Mouse (Mus musculus): ENCODE data around the gene 6030452D12Rik.

The 6030452D12Rik gene

DNA sequence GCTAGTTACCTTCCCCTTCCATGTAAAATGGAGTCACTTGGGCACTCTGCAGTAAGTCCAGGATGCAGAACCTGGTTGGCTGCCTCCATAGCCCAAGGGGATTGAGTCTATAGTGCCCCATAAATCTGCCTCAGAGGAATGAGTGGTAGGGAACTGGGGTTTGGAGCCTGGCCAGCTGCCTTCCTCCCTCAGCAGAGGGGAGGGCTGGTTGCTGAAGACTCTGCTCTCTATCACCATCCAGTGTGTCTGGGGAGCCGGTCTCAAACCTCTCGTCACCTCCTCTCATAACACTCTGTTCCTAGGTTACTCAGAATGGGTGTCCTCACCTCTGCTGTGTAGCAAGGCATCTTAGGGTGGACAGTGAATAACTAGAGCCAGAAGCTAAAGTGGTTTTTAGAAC lies 16.3 kb downstream of the 6030452D12Rik start:
- no peak for DNase-seq (ENCODE audit: low read depth, low spot score)

GRCm38 (mm10) chr8:106518763-106519162 lies 18.4 kb downstream of the 6030452D12Rik start:
- DNase-seq (ENCODE audit: low read depth, low spot score): no peak

GRCm38 (mm10) chr8:106520578-106520977 lies 20.3 kb downstream of the 6030452D12Rik start:
- no peak for DNase-seq (ENCODE audit: low read depth, low spot score)

GRCm38 (mm10) chr8:106521845-106522244 lies 21.5 kb downstream of the 6030452D12Rik start:
- DNase-seq (ENCODE audit: low read depth, low spot score): no peak

GRCm38 (mm10) chr8:106526725-106527124 lies 26.4 kb downstream of the 6030452D12Rik start:
- no peak for DNase-seq (ENCODE audit: low read depth, low spot score)

DNA sequence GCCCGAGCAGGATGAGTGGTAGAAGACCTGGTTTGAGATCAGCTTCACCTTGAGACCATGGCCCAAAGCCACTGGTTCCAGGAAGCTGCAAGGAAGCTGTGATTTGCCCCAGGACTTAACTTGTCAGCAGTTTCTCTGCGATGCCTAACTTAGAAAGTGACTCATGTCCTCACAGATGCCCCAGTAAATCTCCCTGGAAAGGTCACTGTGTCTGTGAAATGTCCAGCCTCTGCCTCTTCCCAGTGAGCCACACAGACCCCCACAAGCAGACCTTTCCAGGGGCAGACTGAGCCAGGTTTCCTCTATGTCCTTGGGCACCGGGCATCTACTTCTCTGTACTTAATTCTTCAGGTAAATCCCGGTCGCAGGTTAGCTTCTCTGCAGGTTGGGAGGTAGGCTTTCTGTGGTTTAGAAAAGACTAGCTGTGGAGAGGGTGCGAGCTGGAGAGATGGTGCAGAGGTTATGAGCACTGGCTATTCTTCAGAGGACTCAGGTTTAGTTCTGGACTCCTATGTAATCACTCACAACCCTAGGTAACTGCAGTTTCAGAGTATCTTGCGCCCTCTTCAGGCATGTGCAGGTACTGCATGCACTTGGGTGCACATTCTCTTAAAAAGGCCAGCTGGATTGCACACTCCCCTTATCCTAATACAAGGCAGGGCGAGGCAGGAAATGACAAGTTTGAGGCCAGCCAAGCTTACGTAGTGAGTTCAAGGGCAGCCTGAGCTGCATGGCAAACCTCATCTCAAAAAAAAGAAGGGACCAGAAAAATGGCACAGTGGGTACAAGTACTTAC lies 27.1 kb downstream of the 6030452D12Rik start:
- no peak for DNase-seq (ENCODE audit: low read depth, low spot score)

DNA sequence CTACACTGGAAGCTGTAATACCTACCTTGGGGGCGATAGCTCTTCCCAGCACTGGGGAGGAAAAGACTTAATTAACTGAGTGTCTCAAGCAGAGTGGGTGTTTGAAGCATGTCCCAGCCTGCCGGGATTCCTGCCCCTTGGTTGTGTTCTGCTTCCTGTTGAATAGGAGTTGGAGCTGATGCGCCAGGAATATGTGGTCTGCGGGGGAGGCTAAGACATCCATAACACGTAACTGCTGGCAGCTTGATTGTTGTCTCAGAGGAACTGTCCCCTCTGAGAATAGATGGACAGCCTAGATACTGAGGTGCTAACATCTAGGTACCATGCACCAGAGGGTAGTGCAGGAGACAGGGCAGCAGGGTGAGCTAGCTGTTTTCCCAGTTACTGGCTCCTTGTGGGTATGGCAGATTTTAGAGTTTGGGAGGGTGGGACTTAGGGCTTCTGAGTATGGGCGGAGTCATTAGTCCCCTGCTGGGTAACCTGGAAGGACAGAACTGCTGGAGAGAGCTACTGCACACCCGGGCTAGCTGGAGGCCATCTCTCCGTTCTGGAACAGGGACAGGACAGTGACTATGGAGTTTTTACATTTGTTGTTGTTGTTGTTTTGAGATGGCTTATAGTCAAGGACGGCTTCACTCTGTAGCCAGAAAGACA lies 28.4 kb downstream of the 6030452D12Rik start:
- no peak for DNase-seq (ENCODE audit: low read depth, low spot score)

GRCm38 (mm10) chr8:106529885-106530482 lies 29.7 kb downstream of the 6030452D12Rik start:
- no peak for DNase-seq (ENCODE audit: low read depth, low spot score)

DNA sequence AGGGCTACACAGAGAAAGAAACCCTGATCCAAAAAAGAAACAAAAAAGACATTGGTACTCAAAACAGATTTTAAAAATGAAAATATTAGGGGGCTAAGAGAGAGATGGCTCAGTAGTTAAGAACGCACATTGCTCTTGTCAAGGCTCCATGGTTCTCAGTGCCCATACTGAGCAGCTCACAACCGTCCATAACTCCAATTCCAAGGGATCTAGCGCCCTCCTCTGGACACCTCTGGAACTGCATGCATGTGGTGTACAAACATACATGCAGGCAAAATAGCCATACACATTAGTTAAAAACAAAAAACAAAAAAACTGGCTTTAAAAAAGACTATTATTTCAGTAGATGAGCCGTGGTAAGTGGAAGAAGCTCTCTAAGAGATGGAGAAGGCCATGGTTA lies 30.2 kb downstream of the 6030452D12Rik start:
- DNase-seq (ENCODE audit: low read depth, low spot score): no peak

- no peak for DNase-seq (ENCODE audit: low read depth, low spot score)
Observed at GRCm38 (mm10) chr8:106533709-106534108, 33.4 kb downstream of the 6030452D12Rik start.

- peak; percentile 65 for DNase-seq (ENCODE audit: low read depth, low spot score)
Observed at GRCm38 (mm10) chr8:106534449-106534848, 34.1 kb downstream of the 6030452D12Rik start.

GRCm38 (mm10) chr8:106535448-106535847 lies 35.1 kb downstream of the 6030452D12Rik start:
- DNase-seq (ENCODE audit: low read depth, low spot score): no peak

DNA sequence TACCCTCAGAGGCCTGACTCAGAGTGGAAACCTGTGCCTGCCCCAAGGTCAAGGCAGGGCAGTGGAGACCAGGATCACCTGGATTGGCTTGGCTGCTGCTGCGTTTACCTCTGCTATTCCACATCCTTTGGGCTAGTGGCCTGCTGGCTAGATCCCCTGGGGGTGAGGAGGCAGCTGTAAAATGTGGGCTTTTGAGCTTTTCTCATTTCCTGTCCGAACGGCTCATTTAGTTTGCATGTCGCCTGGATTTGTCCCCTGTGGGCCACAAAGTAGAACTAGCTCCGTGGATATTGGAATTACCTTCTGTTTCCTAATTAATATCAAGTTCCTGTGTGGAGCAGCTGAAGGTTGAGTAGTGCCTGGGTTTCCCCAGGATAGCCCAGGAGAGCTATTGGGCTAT lies 38.9 kb downstream of the 6030452D12Rik start:
- DNase-seq (ENCODE audit: low read depth, low spot score): peak; percentile 50

- no peak for DNase-seq (ENCODE audit: low read depth, low spot score)
Observed at GRCm38 (mm10) chr8:106541002-106541401, 40.7 kb downstream of the 6030452D12Rik start.

- peak; percentile 35 for DNase-seq (ENCODE audit: low read depth, low spot score)
Observed at GRCm38 (mm10) chr8:106543043-106543442, 42.7 kb downstream of the 6030452D12Rik start.

DNA sequence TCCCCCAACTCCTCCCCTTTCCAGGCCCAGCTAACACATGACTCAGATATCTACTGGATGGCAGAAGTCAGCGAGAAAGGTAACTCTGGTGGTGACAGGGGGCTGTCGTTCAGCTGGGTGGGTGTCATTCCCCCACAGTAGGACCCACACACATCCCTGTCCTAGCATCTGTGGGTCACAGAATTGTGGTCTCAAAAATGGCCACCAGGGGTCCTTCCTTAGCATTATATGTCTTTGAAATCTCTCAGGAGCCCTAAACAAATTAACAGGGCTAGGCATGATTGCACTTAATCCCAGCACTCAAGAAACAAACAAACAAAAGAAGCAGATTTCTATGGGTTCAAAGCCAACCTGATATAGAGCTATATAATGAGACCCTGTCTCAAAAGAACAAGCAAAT lies 44.8 kb downstream of the 6030452D12Rik start:
- DNase-seq (ENCODE audit: low read depth, low spot score): no peak

- no peak for DNase-seq (ENCODE audit: low read depth, low spot score)
Observed at GRCm38 (mm10) chr8:106546746-106547145, 46.4 kb downstream of the 6030452D12Rik start.

DNA sequence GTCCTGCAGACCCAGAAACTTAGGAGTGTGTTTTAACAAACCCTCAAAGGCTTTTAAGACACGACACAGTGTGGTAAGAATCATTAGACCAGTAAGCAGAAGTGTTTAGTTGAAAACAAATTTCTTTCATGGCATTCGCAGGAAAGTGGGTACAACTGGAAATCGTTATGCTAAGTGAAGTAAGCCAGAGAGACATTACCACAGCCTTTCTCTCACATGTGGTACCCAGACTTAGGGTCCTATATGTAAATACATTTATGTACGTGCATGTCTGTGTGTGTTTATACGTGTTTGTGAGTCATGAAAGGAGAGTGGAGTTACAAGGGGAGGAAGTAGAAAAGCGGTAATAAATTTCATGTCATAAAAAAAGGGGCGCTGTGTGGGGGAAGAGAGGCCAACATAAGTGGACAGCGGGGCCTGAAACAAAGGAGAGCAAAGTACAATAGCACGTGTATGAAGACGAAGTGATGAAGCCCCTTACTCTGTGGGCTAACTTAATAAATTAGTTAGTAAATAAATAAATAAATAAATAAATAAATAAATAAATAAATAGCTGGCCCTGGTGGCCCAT lies 48.1 kb downstream of the 6030452D12Rik start:
- peak; percentile 62 for DNase-seq (ENCODE audit: low read depth, low spot score)

GRCm38 (mm10) chr8:106550906-106551305 lies 50.6 kb downstream of the 6030452D12Rik start:
- no peak for DNase-seq (ENCODE audit: low read depth, low spot score)

DNA sequence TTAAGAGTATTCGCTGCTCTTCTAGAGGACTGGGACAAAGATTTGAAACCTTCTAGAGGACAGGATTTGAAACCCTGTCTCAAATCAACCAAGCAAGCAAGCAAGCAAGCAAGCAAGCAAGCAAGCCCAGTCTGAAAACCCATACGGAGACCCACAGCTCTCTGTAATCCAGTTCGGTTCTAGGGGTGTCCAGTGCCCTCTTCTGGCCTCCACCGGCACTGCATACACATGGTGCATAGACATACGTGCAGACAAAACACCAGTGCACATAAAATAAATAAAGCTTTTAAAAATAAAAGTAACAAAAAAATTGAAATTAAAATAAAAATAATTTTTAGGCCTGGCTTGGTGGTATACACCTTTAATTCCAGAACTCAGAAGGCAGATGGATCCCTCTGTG lies 53.7 kb downstream of the 6030452D12Rik start:
- no peak for DNase-seq (ENCODE audit: low read depth, low spot score)

DNA sequence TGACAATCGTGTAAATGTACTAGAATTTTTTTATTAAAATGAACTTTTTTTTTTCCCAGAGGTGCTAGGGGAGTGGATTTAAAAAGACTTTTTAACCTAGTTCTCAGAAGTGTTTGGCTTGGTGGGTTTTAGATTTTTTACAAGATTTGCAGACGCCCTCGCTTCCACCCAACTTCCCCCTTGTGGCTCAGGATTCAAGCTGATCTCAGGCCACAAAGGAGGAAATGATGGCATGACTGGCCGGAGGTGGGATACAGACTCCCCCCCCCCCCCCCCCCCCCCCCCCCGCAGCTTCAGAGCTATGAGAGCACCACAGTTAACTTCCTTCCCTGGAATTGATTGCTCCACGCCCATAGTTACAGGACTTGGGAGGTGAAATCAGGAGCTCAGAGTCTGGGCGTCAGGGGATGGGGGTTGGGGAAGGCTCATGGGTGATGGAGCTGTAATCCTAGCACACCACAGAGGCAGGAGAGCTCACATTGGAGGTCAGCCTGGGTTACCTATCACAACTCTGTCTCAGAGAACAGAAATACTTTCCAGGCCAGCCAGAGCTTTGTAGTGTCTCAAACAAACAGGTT lies 55.8 kb downstream of the 6030452D12Rik start:
- no peak for DNase-seq (ENCODE audit: low read depth, low spot score)

Data from forelimb bud, embryonic 11.5 days (tissue).